Mouse (Mus musculus): ENCODE measurements around the gene Vmn1r152. TPM values are rescaled to one million over a fixed set of nuclear protein-coding genes. Genes with fewer than 3 reads are reported as not detected.
"Not testable (repeated sequence)": the region's sequence is repeated elsewhere in the genome, so short reads cannot be mapped to it uniquely, and the experiment has no call there.

The Vmn1r152 gene
- not detected in 2 replicates for polyA plus RNA-seq (2016; fragmentation: Nextera tagmentation; extraction: Ambion mirVana)

GRCm38 (mm10) chr7:22522667-22523066, at the start of gene Vmn1r152:
Vmn1r152 (plus strand) TSS chr7:22522967.
- not testable (repeated sequence) for H3K9me3 ChIP-seq; H3K27me3 ChIP-seq (ENCODE audit: poor library complexity, severe bottlenecking); DNase-seq (ENCODE audit: extremely low spot score, low spot score); H3K36me3 ChIP-seq (replicated peaks); H3K4me1 ChIP-seq; H3K27ac ChIP-seq; H3K4me3 ChIP-seq
- no CpG with 5 or more reads among the region's 3 CpGs for WGBS

GRCm38 (mm10) chr7:22499578-22499977, 23.2 kb upstream of the Vmn1r152 start, which contains the start of gene Vmn1r151:
Vmn1r151 (minus strand) TSS chr7:22499678.
- not testable (repeated sequence) for H3K9me3 ChIP-seq; H3K36me3 ChIP-seq (replicated peaks); H3K27me3 ChIP-seq (ENCODE audit: poor library complexity, severe bottlenecking); H3K4me3 ChIP-seq; H3K27ac ChIP-seq; H3K4me1 ChIP-seq; DNase-seq (ENCODE audit: extremely low spot score, low spot score)
- WGBS: 55% methylated on average over 2 of the region's 3 CpGs

GRCm38 (mm10) chr7:22534787-22535186, 12.0 kb downstream of the Vmn1r152 start, which contains the start of gene Gm8677:
Gm8677 (minus strand) TSS chr7:22534887.
- H3K27me3 ChIP-seq (ENCODE audit: poor library complexity, severe bottlenecking); H3K4me1 ChIP-seq; DNase-seq (ENCODE audit: extremely low spot score, low spot score); H3K9me3 ChIP-seq; H3K27ac ChIP-seq; H3K4me3 ChIP-seq; H3K36me3 ChIP-seq (replicated peaks): not testable (repeated sequence)
- WGBS: no CpG with 5 or more reads among the region's 1 CpGs

- not testable (repeated sequence) for H3K36me3 ChIP-seq (replicated peaks); H3K9me3 ChIP-seq; H3K4me1 ChIP-seq; H3K27ac ChIP-seq; H3K27me3 ChIP-seq (ENCODE audit: poor library complexity, severe bottlenecking); H3K4me3 ChIP-seq; DNase-seq (ENCODE audit: extremely low spot score, low spot score)
- WGBS: no CpG with 5 or more reads among the region's 3 CpGs
Observed at GRCm38 (mm10) chr7:22565243-22565642, 42.5 kb downstream of the Vmn1r152 start, which contains the start of gene Gm4201. Gm4201 (minus strand) TSS chr7:22565343.

Other genes with a start within 250 kb of the Vmn1r152 start
- gene Gm4187, start 193.2 kb upstream of the Vmn1r152 start, polyA plus RNA-seq (2016; fragmentation: Nextera tagmentation; extraction: Ambion mirVana): not detected in 2 replicates
- gene Gm8660, start 151.9 kb upstream of the Vmn1r152 start, polyA plus RNA-seq (2016; fragmentation: Nextera tagmentation; extraction: Ambion mirVana): not detected in 2 replicates
- not detected in 2 replicates for gene Vmn1r148, start 109.4 kb upstream of the Vmn1r152 start, polyA plus RNA-seq (2016; fragmentation: Nextera tagmentation; extraction: Ambion mirVana)
- gene Vmn1r149, start 84.7 kb upstream of the Vmn1r152 start, polyA plus RNA-seq (2016; fragmentation: Nextera tagmentation; extraction: Ambion mirVana): not detected in 2 replicates
- not detected in 2 replicates for gene Gm10665, start 58.9 kb upstream of the Vmn1r152 start, polyA plus RNA-seq (2016; fragmentation: Nextera tagmentation; extraction: Ambion mirVana)
- not detected in 2 replicates for gene Vmn1r151, start 23.3 kb upstream of the Vmn1r152 start, polyA plus RNA-seq (2016; fragmentation: Nextera tagmentation; extraction: Ambion mirVana)
- not detected in 2 replicates for gene Gm8677, start 11.9 kb downstream of the Vmn1r152 start, polyA plus RNA-seq (2016; fragmentation: Nextera tagmentation; extraction: Ambion mirVana)
- not detected in 2 replicates for gene Gm4201, start 42.4 kb downstream of the Vmn1r152 start, polyA plus RNA-seq (2016; fragmentation: Nextera tagmentation; extraction: Ambion mirVana)
- not detected in 2 replicates for gene Gm4565, start 65.2 kb downstream of the Vmn1r152 start, polyA plus RNA-seq (2016; fragmentation: Nextera tagmentation; extraction: Ambion mirVana)
- gene Vmn1r155, start 135.1 kb downstream of the Vmn1r152 start, polyA plus RNA-seq (2016; fragmentation: Nextera tagmentation; extraction: Ambion mirVana): not detected in 2 replicates
- not detected in 2 replicates for gene Gm8693, start 169.3 kb downstream of the Vmn1r152 start, polyA plus RNA-seq (2016; fragmentation: Nextera tagmentation; extraction: Ambion mirVana)
- not detected in 2 replicates for gene Gm4567, start 196.7 kb downstream of the Vmn1r152 start, polyA plus RNA-seq (2016; fragmentation: Nextera tagmentation; extraction: Ambion mirVana)
- gene Vmn1r157, start 238.7 kb downstream of the Vmn1r152 start, polyA plus RNA-seq (2016; fragmentation: Nextera tagmentation; extraction: Ambion mirVana): not detected in 2 replicates